Mouse (Mus musculus): Measurements from ENCODE around the gene Srgap1. TPM values are rescaled to one million over a fixed set of nuclear protein-coding genes. Genes with fewer than 3 reads are reported as not detected.

The Srgap1 gene
- polyA plus RNA-seq, 1 experiment: not detected

GRCm38 (mm10) chr10:121822674-121823073 is 224.4 kb downstream of the Srgap1 start:
- TF ChIP-seq CTCF (IDR thresholded peaks at IDR 0.05; ENCODE audit: insufficient read depth, low read depth, low read length) (no peak), POLR2A (IDR thresholded peaks at IDR 0.05; ENCODE audit: insufficient read depth, low read depth, low read length) (no peak)
- WGBS: 61% methylated on average over 5 of the region's 5 CpGs
- Histone ChIP-seq H3K4me1 (ENCODE audit: control insufficient read depth, insufficient read depth, low read length) (0 out of 2 replicates have a peak, but pooled peaks cover 2% of the 10 kb centered on the region), H3K27ac (ENCODE audit: insufficient read depth, low read depth, low read length) (no peak overlapping the region), H3K4me3 (ENCODE audit: insufficient read depth, low read depth, low read length) (no peak overlapping the region)

- WGBS: 86% methylated on average over 7 of the region's 7 CpGs
- no peak overlapping the region for H3K27ac ChIP-seq (ENCODE audit: insufficient read depth, low read depth, low read length)
- TF ChIP-seq POLR2A (IDR thresholded peaks at IDR 0.05; ENCODE audit: insufficient read depth, low read depth, low read length): no peak
- TF ChIP-seq CTCF (IDR thresholded peaks at IDR 0.05; ENCODE audit: insufficient read depth, low read depth, low read length): no peak
- 0 out of 2 replicates have a peak, but pooled peaks cover 2% of the 10 kb centered on the region for H3K4me1 ChIP-seq (ENCODE audit: control insufficient read depth, insufficient read depth, low read length)
- H3K4me3 ChIP-seq (ENCODE audit: insufficient read depth, low read depth, low read length): no peak overlapping the region
Observed at GRCm38 (mm10) chr10:121820846-121821245, 226.3 kb downstream of the Srgap1 start.

GRCm38 (mm10) chr10:121817983-121818382 is 229.1 kb downstream of the Srgap1 start:
- TF ChIP-seq CTCF (IDR thresholded peaks at IDR 0.05; ENCODE audit: insufficient read depth, low read depth, low read length) (no peak), POLR2A (IDR thresholded peaks at IDR 0.05; ENCODE audit: insufficient read depth, low read depth, low read length) (no peak)
- H3K27ac ChIP-seq (ENCODE audit: insufficient read depth, low read depth, low read length): no peak overlapping the region
- H3K4me1 ChIP-seq (ENCODE audit: control insufficient read depth, insufficient read depth, low read length): 0 out of 2 replicates have a peak, but pooled peaks cover 2% of the 10 kb centered on the region
- 75% methylated on average over 7 of the region's 7 CpGs for WGBS
- no peak overlapping the region for H3K4me3 ChIP-seq (ENCODE audit: insufficient read depth, low read depth, low read length)

GRCm38 (mm10) chr10:121807771-121808170 is 239.3 kb downstream of the Srgap1 start:
- H3K4me3 ChIP-seq (ENCODE audit: insufficient read depth, low read depth, low read length): no peak overlapping the region
- H3K4me1 ChIP-seq (ENCODE audit: control insufficient read depth, insufficient read depth, low read length): no peaks in the 10 kb centered on the region
- WGBS: 95% methylated on average over 11 of the region's 11 CpGs
- H3K27ac ChIP-seq (ENCODE audit: insufficient read depth, low read depth, low read length): no peak overlapping the region
- TF ChIP-seq POLR2A (IDR thresholded peaks at IDR 0.05; ENCODE audit: insufficient read depth, low read depth, low read length): no peak
- TF ChIP-seq CTCF (IDR thresholded peaks at IDR 0.05; ENCODE audit: insufficient read depth, low read depth, low read length): no peak

- H3K4me1 ChIP-seq (ENCODE audit: control insufficient read depth, insufficient read depth, low read length): no peaks in the 10 kb centered on the region
- 79% methylated on average over 11 of the region's 11 CpGs for WGBS
- H3K27ac ChIP-seq (ENCODE audit: insufficient read depth, low read depth, low read length): no peak overlapping the region
- TF ChIP-seq POLR2A (IDR thresholded peaks at IDR 0.05; ENCODE audit: insufficient read depth, low read depth, low read length) (no peak), CTCF (IDR thresholded peaks at IDR 0.05; ENCODE audit: insufficient read depth, low read depth, low read length) (no peak)
- H3K4me3 ChIP-seq (ENCODE audit: insufficient read depth, low read depth, low read length): no peak overlapping the region
Observed at GRCm38 (mm10) chr10:121806806-121807205, 240.3 kb downstream of the Srgap1 start.

GRCm38 (mm10) chr10:121805933-121806341 is 241.2 kb downstream of the Srgap1 start:
- WGBS: 87% methylated on average over 11 of the region's 11 CpGs

GRCm38 (mm10) chr10:121804551-121804950 is 242.6 kb downstream of the Srgap1 start:
- WGBS: 97% methylated on average over 13 of the region's 13 CpGs
- no peak overlapping the region for H3K4me3 ChIP-seq (ENCODE audit: insufficient read depth, low read depth, low read length)
- TF ChIP-seq POLR2A (IDR thresholded peaks at IDR 0.05; ENCODE audit: insufficient read depth, low read depth, low read length): no peak
- TF ChIP-seq CTCF (IDR thresholded peaks at IDR 0.05; ENCODE audit: insufficient read depth, low read depth, low read length): no peak
- no peaks in the 10 kb centered on the region for H3K4me1 ChIP-seq (ENCODE audit: control insufficient read depth, insufficient read depth, low read length)
- H3K27ac ChIP-seq (ENCODE audit: insufficient read depth, low read depth, low read length): no peak overlapping the region

More at GRCm38 (mm10) chr10:121805933-121806341, 241.2 kb downstream of the Srgap1 start:
- TF ChIP-seq CTCF (IDR thresholded peaks at IDR 0.05; ENCODE audit: insufficient read depth, low read depth, low read length) (no peak), POLR2A (IDR thresholded peaks at IDR 0.05; ENCODE audit: insufficient read depth, low read depth, low read length) (no peak)
- Histone ChIP-seq H3K4me3 (ENCODE audit: insufficient read depth, low read depth, low read length) (no peak overlapping the region), H3K4me1 (ENCODE audit: control insufficient read depth, insufficient read depth, low read length) (no peaks in the 10 kb centered on the region), H3K27ac (ENCODE audit: insufficient read depth, low read depth, low read length) (no peak overlapping the region)

- 96% methylated on average over 13 of the region's 13 CpGs for WGBS
- no peak overlapping the region for H3K4me3 ChIP-seq (ENCODE audit: insufficient read depth, low read depth, low read length)
- TF ChIP-seq POLR2A (IDR thresholded peaks at IDR 0.05; ENCODE audit: insufficient read depth, low read depth, low read length) (no peak), CTCF (IDR thresholded peaks at IDR 0.05; ENCODE audit: insufficient read depth, low read depth, low read length) (no peak)
- H3K27ac ChIP-seq (ENCODE audit: insufficient read depth, low read depth, low read length): no peak overlapping the region
- no peaks in the 10 kb centered on the region for H3K4me1 ChIP-seq (ENCODE audit: control insufficient read depth, insufficient read depth, low read length)
Observed at GRCm38 (mm10) chr10:121800041-121800440, 247.1 kb downstream of the Srgap1 start.

GRCm38 (mm10) chr10:121796027-121796802 is 250.9 kb downstream of the Srgap1 start:
- no peak for TF ChIP-seq POLR2A (IDR thresholded peaks at IDR 0.05; ENCODE audit: insufficient read depth, low read depth, low read length)
- no peak for TF ChIP-seq CTCF (IDR thresholded peaks at IDR 0.05; ENCODE audit: insufficient read depth, low read depth, low read length)
- H3K27ac ChIP-seq (ENCODE audit: insufficient read depth, low read depth, low read length): no peak overlapping the region
- WGBS: 65% methylated on average over 8 of the region's 8 CpGs

More at GRCm38 (mm10) chr10:121796027-121796802, 250.9 kb downstream of the Srgap1 start:
- Histone ChIP-seq H3K4me1 (ENCODE audit: control insufficient read depth, insufficient read depth, low read length) (no peaks in the 10 kb centered on the region), H3K4me3 (ENCODE audit: insufficient read depth, low read depth, low read length) (no peak overlapping the region)

All from olfactory bulb, adult 2 months (tissue).